ENCODE assay signal across 9 mouse cellular contexts in the genomic region with DNA sequence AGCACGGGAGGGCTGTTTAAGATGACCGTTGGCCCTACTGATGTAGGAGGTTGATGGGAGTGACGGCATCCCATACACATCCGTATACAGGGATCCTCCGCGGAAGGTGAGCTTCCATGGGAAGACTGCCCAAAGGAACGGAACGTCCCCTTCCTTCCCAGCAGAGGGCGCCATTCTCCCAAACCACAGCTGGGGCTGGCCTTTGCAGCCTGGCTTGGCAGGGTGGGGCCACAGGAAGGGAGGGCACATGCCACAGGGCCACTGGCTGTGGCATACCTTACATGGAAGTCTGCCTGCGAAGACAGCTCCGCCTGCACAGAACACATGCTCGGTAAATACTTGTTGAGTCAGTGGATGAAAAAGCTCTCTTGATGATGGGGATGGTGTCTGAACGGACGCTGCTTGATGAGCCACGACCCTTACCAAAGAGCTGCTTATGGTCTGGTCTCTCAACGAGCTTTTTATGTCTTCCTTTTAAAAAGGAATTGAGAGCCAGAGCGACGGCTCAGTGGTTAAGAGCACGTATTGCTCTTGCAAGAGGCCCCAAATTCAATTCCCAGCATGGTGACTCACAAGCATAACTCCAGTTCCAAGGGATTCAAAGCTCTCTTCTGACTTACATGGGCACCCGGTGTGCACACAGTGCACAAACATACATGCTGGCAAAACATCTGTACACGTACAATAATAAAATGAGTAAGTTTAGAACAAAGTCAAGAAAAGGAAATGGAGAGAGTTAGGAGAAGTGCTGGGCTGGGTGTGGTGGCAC. TPM values are rescaled to one million over a fixed set of nuclear protein-coding genes. Genes with fewer than 3 reads are reported as not detected.
DNase-seq lines count a peak whose midpoint lies in the region; ATAC-seq lines count a peak whose summit lies in the region.
"Had no signal": no experiment of that assay in that cellular context is flagged by ENCODE, and none has a peak within 500 bp of the region (broad histone marks: within the 10 kb centered on the region; RNA-seq: fewer than 3 reads in every experiment).

No protein-coding gene starts in this region.

- H3K9ac ChIP-seq in midbrain, embryonic 11.5 days (ENCODE audit: low read length): no peak overlapping the region
- no peak overlapping the region for H3K9ac ChIP-seq in midbrain, embryonic 13.5 days (replicated peaks)
- H3K9ac ChIP-seq in liver, embryonic 11.5 days (ENCODE audit: low read depth, low read length): no peak overlapping the region
- H3K9ac ChIP-seq in neural tube, embryonic 11.5 days (ENCODE audit: low read length): no peak overlapping the region
- H3K9ac ChIP-seq: embryonic facial prominence, embryonic 12.5 days had no signal

- no peak overlapping the region for H3K4me2 ChIP-seq in midbrain, embryonic 11.5 days
- H3K4me2 ChIP-seq in midbrain, embryonic 13.5 days (replicated peaks): no peak overlapping the region
- no peak overlapping the region for H3K4me2 ChIP-seq in liver, embryonic 11.5 days
- H3K4me2 ChIP-seq in neural tube, embryonic 11.5 days (ENCODE audit: low read depth): no peak overlapping the region
- H3K4me2 ChIP-seq: embryonic facial prominence, embryonic 12.5 days had no signal

- H3K9me3 ChIP-seq in midbrain, embryonic 11.5 days (ENCODE audit: control insufficient read depth, low read length): no peaks in the 10 kb centered on the region
- H3K9me3 ChIP-seq in midbrain, embryonic 13.5 days: peaks cover 13% of the 10 kb centered on the region
- H3K9me3 ChIP-seq in liver, embryonic 11.5 days (ENCODE audit: control insufficient read depth, low read length): no peaks in the 10 kb centered on the region
- no peaks in the 10 kb centered on the region for H3K9me3 ChIP-seq in neural tube, embryonic 11.5 days (ENCODE audit: control insufficient read depth, low read length)

- 32% methylated on average over 21 of the region's 21 CpGs for WGBS in midbrain, embryonic 11.5 days
- WGBS in midbrain, embryonic 13.5 days: 32% methylated on average over 21 of the region's 21 CpGs
- WGBS in liver, embryonic 11.5 days: 27% methylated on average over 21 of the region's 21 CpGs
- 30% methylated on average over 21 of the region's 21 CpGs for WGBS in neural tube, embryonic 11.5 days

- peaks cover 2% of the 10 kb centered on the region; the same call in 1 of the 2 replicates for H3K4me1 ChIP-seq in midbrain, embryonic 11.5 days (ENCODE audit: control insufficient read depth, insufficient read depth, low read length)
- no peaks in the 10 kb centered on the region for H3K4me1 ChIP-seq in midbrain, embryonic 13.5 days (replicated peaks)
- no peaks in the 10 kb centered on the region for H3K4me1 ChIP-seq in liver, embryonic 11.5 days (replicated peaks; ENCODE audit: control insufficient read depth, insufficient read depth, low read length)
- no peaks in the 10 kb centered on the region for H3K4me1 ChIP-seq in neural tube, embryonic 11.5 days (ENCODE audit: control insufficient read depth, insufficient read depth, low read length)
- H3K4me1 ChIP-seq: embryonic facial prominence, embryonic 12.5 days had no signal

- ATAC-seq in midbrain, embryonic 11.5 days (ENCODE audit: low FRiP score): 0 out of 2 replicates have a peak, but pooled peaks have one; percentile 44
- no peak for ATAC-seq in midbrain, embryonic 13.5 days
- ATAC-seq in liver, embryonic 11.5 days (replicated peaks; ENCODE audit: low FRiP score): no peak; the same call in 1 of the 2 replicates
- ATAC-seq in neural tube, embryonic 11.5 days (ENCODE audit: insufficient read depth, low FRiP score, low TSS enrichment): no peak

- H3K27ac ChIP-seq in midbrain, embryonic 11.5 days (ENCODE audit: low read depth, low read length): no peak overlapping the region
- H3K27ac ChIP-seq in midbrain, embryonic 13.5 days: no peak overlapping the region
- H3K27ac ChIP-seq in liver, embryonic 11.5 days (ENCODE audit: low read depth, low read length): no peak overlapping the region
- H3K27ac ChIP-seq in neural tube, embryonic 11.5 days (ENCODE audit: low read depth, low read length): no peak overlapping the region
- H3K27ac ChIP-seq: embryonic facial prominence, embryonic 12.5 days had no signal

- DNase-seq in midbrain, embryonic 11.5 days (ENCODE audit: low spot score, missing footprints): peak; percentile 93
- DNase-seq in cerebellum, adult 18-20 months: peak; percentile 21 to 30
- peak; percentile 57 to 60 for DNase-seq in gastrocnemius, postnatal 4 days (ENCODE audit: low spot score in 2 of 2)
- DNase-seq in kidney, adult 8-10 months: peak; percentile 81 to 86
- peak; percentile 46 for DNase-seq in liver, embryonic 11.5 days (ENCODE audit: low spot score)
- peak; percentile 53 for DNase-seq in neural tube, embryonic 11.5 days (ENCODE audit: low spot score)
- peak; percentile 33 to 61 for DNase-seq in thymus, adult 18-20 months

- no peak overlapping the region for H3K4me3 ChIP-seq in midbrain, embryonic 11.5 days (ENCODE audit: low read depth, low read length)
- H3K4me3 ChIP-seq in midbrain, embryonic 13.5 days (replicated peaks): no peak overlapping the region
- no peak overlapping the region for H3K4me3 ChIP-seq in liver, embryonic 11.5 days (ENCODE audit: low read depth, low read length)
- H3K4me3 ChIP-seq in neural tube, embryonic 11.5 days (ENCODE audit: low read depth, low read length): no peak overlapping the region
- H3K4me3 ChIP-seq: embryonic facial prominence, embryonic 12.5 days had no signal

- H3K27me3 ChIP-seq in midbrain, embryonic 11.5 days (ENCODE audit: control insufficient read depth, insufficient read depth, low read length): no peaks in the 10 kb centered on the region
- peaks cover 5% of the 10 kb centered on the region; the same call in 1 of the 2 replicates for H3K27me3 ChIP-seq in midbrain, embryonic 13.5 days
- H3K27me3 ChIP-seq in liver, embryonic 11.5 days (replicated peaks; ENCODE audit: control insufficient read depth, insufficient read depth, low read length): no peaks in the 10 kb centered on the region
- no peaks in the 10 kb centered on the region for H3K27me3 ChIP-seq in neural tube, embryonic 11.5 days (ENCODE audit: control insufficient read depth, insufficient read depth, low read length)
- H3K27me3 ChIP-seq: embryonic facial prominence, embryonic 12.5 days had no signal

- no peaks in the 10 kb centered on the region for H3K36me3 ChIP-seq in midbrain, embryonic 11.5 days (ENCODE audit: control insufficient read depth, insufficient read depth, low read length)
- H3K36me3 ChIP-seq in midbrain, embryonic 13.5 days: no peaks in the 10 kb centered on the region
- no peaks in the 10 kb centered on the region for H3K36me3 ChIP-seq in liver, embryonic 11.5 days (ENCODE audit: control insufficient read depth, insufficient read depth, low read length)
- no peaks in the 10 kb centered on the region for H3K36me3 ChIP-seq in neural tube, embryonic 11.5 days (ENCODE audit: control insufficient read depth, insufficient read depth, low read length)

RNA-seq across cellular contexts. Expression of a gene that starts 12.0 kb away (rescaled TPM):
- polyA plus RNA-seq in midbrain, embryonic 11.5 days (2014; fragmentation: Nextera tagmentation; extraction: Ambion mirVana): 4.6 and 7.5 TPM in 2 replicates
- 7.6 and 9.2 TPM in 2 replicates for polyA plus RNA-seq in midbrain, embryonic 13.5 days (2015; fragmentation: Nextera tagmentation; extraction: Ambion mirVana)
- 100 to 1,000 TPM; 157 to 177 TPM for total RNA-seq in gastrocnemius, postnatal 4 days (2021)
- 11.9 and 15.4 TPM in 2 replicates for polyA plus RNA-seq in liver, embryonic 11.5 days (2014; fragmentation: Nextera tagmentation; extraction: Ambion mirVana)
- 4.8 and 7.6 TPM in 2 replicates for polyA plus RNA-seq in neural tube, embryonic 11.5 days (2014; fragmentation: Nextera tagmentation; extraction: Ambion mirVana)

RNA-seq across cellular contexts. Expression of a gene that starts 41.9 kb away (rescaled TPM):
- 5.7 and 6.4 TPM in 2 replicates for polyA plus RNA-seq in midbrain, embryonic 11.5 days (2014; fragmentation: Nextera tagmentation; extraction: Ambion mirVana)
- 3.3 and 4.0 TPM in 2 replicates for polyA plus RNA-seq in midbrain, embryonic 13.5 days (2015; fragmentation: Nextera tagmentation; extraction: Ambion mirVana)
- total RNA-seq in gastrocnemius, postnatal 4 days (2021): 1 to 10 TPM; 1.2 TPM
- 11.0 and 11.8 TPM in 2 replicates for polyA plus RNA-seq in liver, embryonic 11.5 days (2014; fragmentation: Nextera tagmentation; extraction: Ambion mirVana)
- polyA plus RNA-seq in neural tube, embryonic 11.5 days (2014; fragmentation: Nextera tagmentation; extraction: Ambion mirVana): 5.6 and 5.7 TPM in 2 replicates

RNA-seq across cellular contexts. Expression of a gene that starts 50.6 kb away (rescaled TPM):
- polyA plus RNA-seq in midbrain, embryonic 11.5 days (2014; fragmentation: Nextera tagmentation; extraction: Ambion mirVana): 1.2 and 1.3 TPM in 2 replicates
- polyA plus RNA-seq in midbrain, embryonic 13.5 days (2015; fragmentation: Nextera tagmentation; extraction: Ambion mirVana): 0.28 and 0.46 TPM in 2 replicates
- 1 to 10 TPM in 1 of 2 experiments, under 1 TPM in 1; 0.91 to 1.6 TPM for total RNA-seq in gastrocnemius, postnatal 4 days (2021)
- 12.5 and 13.2 TPM in 2 replicates for polyA plus RNA-seq in liver, embryonic 11.5 days (2014; fragmentation: Nextera tagmentation; extraction: Ambion mirVana)
- 5.4 and 7.5 TPM in 2 replicates for polyA plus RNA-seq in neural tube, embryonic 11.5 days (2014; fragmentation: Nextera tagmentation; extraction: Ambion mirVana)

Comparison
In these comparisons a context has a peak if more than half of its experiments do, and no peak if none do; other contexts are left out.
1. DNase-seq: peak in every context shown above with its lines; median percentile 93 in midbrain, embryonic 11.5 days; 84 in kidney, adult 8-10 months; 58 in gastrocnemius, postnatal 4 days; 53 in neural tube, embryonic 11.5 days; 47 in thymus, adult 18-20 months; 46 in liver, embryonic 11.5 days; 26 in cerebellum, adult 18-20 months.